Mouse (Mus musculus) frontal cortex, postnatal 14 days (tissue): ENCODE results near the gene Eif2b4.

Source experiments
- DNase-seq, 2 experiments: peaks; one replicate each; pipeline ENCODE4 v3.0.0; 2022; ENCODE audit warnings: low spot score in 2 of 2

The Eif2b4 gene

DNA sequence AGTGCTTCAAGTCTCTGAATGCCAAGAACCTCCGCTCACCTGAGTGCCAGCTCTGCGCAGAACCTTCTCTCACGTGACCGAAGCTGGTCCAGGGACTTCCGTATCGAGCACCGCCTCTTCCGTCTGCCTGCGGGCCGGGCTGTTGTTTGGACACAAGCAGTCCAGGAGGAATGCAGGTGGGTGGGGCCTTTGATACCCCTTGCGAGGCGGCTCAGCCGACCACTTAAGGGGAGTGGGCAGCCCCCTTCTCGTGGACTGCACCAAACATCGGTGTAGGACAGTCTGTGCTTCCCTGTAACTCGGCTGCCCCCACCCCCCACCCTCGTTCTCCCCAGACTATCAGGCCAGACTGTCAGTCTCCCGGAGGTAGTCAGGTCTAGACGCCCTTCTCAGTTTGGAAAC, 39.1 kb downstream of the Eif2b4 start, which contains the start of gene Mpv17:
TSS of gene Mpv17 (minus strand) at position 100 of the 402 bp plus-strand sequence.
- DNase-seq, result peak; percentile 73 to 74

DNA sequence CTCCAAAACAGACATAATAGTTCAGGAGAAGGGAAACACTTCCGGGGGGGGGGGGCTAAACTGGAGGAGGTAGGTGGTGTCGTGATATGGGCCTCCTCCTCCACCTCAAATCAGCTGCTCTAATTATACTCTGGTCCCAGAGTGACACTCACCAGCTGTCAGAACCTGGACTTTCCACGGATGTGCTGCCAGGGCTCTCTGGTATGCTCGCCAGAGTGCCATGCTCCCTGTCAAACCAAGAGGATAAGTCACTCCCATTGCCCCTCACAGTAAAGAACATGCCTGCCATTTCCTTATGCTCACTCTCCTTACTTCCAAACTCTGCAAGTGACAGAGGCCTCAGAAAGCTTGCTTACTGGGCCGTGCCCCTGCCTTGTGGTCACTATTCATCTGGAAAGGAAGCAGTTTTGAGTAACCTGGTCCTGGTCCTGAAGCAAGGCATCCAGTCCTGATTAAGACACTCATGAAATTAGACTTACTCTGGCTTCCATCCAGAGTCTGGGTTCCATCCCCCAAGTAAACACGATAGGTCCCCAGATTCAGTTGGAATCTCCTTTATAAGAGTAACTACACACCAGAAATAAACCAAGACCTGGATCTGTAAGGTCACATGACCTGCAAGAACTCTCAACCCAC, 39.6 kb downstream of the Eif2b4 start:
- DNase-seq, result no peak

DNA sequence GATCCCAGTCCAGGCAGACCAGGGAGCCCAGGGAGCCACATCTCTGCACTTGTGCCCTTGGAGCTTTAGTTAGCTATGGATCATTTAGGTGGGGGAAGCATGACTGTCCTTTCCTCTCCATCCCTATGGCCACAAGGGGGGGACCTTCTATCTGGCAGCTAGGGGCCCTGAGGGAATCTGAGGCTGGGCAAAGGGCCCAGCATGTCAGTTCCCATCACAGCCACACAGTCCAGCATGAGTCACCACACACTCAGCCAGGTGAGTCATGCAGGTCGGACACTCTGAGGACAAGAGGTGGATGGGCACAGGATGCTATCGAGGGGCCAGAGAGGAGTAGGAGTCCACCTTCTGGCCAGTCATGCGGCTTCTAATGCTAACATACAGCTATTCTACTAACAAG, 41.5 kb downstream of the Eif2b4 start:
- DNase-seq, result no peak

DNA sequence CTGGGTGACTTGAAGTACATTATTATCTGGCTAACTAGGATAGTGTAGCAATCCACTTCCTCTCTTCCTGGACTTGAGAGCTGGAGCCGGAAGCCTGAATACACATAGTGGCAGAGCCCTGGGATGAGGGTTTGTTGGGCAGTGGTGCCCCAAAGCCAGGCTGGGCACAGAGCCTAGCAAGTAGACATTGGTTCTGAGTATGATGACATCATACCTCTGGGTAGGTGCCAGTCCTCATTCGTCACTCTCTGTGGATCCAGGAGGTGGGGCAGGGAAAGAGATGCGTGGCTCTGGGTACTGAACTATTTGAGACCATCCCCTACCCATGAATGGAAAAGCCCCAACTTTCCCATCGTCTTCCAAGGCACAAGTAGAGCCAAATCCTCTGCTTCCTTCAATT, 43.4 kb downstream of the Eif2b4 start:
- DNase-seq, result no peak

DNA sequence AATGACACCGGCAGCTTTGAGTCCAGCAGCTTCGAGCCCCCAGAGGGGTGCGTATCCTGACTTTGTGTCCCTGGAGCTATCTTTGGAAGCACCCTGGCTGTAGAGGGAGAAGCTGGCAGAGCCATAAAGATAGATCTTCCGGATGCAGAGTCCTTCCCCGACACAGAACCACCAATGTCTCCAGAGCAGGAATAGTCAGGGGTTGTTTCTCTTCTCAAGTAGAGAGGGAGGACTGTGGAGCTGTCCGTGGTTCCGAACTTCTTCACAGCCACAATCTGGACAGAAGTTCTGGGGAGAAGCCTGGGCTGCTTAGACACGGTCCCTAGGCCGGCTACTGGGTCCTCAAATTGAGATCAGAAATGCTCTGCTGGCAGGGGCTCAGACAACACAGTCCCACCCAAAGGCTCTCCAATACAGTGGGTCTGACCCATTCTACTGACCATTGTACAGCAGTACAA, 54.2 kb downstream of the Eif2b4 start:
- DNase-seq, result no peak

DNA sequence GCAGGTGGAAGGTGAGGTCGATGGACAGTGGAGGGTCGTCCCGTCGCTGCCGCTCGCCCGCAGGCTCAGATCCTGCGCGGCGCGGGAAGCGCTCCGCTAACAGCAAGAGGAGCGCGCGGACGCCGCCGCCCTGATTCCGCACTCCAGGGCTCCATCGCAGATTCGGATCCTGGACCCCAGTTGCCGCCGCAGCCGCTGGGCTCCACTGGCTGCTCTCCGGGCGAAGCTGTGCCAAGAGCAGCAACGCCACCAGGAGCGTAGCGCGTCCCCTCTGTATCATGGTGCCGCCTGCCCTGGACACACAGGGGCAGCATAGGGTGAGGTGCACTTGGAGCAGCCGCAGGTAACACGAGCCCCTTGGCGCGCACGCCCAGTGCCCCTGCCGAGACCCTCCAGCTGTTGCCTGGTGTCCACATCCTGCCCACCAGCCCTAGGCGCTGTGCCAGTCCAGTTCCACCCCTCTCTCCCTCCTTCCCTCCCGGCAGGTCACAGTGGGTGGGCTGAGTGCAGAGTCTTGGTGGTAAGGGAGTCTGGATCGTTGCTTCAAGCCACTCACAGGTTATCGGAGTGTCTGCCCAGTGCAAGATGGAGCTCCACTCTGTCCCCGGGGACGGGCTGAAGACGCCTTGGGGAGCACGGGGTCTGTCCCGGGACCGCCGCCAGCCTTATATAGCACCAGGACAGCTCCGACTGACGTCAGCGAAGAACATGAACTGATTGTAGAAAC, 54.8 kb downstream of the Eif2b4 start, which contains the start of gene Ucn:
TSS of gene Ucn (minus strand) at position 589 of the 727 bp plus-strand sequence.
- DNase-seq, result no peak

DNA sequence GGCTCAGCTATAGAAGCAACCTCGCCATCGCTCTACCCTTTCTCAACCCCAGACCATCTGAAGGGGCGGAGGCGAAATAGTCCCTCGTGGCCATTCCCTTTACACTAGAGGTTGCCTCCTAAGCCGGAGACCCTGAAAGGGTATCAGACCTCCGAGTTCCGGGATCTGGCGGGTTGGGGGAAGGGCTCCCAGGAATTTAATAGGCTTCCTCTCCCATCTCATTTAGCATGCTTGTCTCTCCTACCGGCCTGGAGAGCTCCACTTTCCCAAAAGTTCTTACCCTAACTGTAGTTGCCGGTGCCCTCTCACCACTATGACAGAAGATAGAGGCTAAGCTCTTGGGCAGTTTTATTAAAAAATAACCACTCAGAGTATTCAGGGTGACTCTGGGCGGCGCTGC, 55.6 kb downstream of the Eif2b4 start:
- no peak for DNase-seq
